Mouse (Mus musculus): Measurements from ENCODE around the gene Cit. TPM values are rescaled to one million over a fixed set of nuclear protein-coding genes. Genes with fewer than 3 reads are reported as not detected.

Cit gene
- total RNA-seq, 1 experiment from 2014 or later: 3.9 TPM

DNA sequence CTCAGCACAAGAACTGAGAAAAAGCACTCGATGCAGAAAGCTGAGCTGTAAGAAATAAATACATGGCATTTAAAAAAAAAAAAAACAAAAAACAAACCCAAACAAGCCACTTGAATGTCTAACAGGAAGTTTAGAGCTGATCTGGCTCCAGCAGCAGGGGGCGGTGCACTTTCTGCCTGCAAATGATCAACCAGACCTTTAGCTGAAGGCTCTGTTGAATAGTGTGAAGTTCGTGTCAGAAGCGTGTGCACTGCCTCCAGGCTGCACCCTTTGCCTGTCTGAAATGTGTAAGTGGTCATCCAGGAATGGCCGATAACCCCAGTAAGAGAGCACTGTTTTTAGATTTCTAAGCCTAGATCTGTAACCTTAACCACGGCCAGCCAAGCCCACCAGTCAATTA, 173.7 kb downstream of the Cit start:
- ATAC-seq (replicated peaks; ENCODE audit: insufficient number of reproducible peaks, low FRiP score, low TSS enrichment, poor library complexity, severe bottlenecking): no peak

DNA sequence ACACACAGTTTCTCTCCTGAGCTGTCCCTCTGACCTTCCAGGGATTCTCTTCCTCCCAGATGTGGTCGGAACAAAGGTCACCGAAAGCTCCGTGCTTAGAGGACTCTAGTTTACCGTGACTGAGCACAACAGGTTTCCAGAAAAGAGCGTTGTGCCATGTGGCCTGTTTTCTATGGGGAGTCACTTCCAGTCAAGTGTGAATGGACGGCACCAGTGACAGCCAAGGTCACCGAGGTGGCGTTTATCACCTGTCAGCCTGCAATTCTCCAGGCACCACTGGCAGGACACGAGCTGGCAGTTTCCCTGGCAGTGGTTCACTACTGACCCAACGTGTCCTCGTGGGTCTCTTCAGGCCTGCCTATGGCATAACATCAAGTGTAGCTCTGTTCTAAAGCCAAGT, 174.3 kb downstream of the Cit start:
- no peak for ATAC-seq (replicated peaks; ENCODE audit: insufficient number of reproducible peaks, low FRiP score, low TSS enrichment, poor library complexity, severe bottlenecking)

DNA sequence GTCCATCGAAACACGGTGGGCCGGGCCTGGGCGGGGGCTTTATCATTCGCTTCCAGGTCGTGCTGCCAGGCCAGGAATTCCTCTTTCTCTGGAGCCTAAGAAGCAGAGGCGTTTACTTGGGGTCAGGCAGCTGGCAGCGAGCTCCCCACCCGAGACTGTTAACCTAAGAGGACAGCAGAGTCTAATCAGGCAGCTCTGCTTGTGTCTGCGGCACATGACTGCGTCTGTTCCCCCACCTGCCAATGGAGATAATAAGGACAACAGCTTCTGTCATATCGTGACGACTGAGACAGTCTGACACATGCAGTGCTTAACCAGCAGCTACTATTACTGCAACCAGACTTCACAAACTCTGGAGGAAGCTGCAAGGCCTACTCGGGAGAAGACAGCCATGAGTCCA, 176.5 kb downstream of the Cit start:
- ATAC-seq (replicated peaks; ENCODE audit: insufficient number of reproducible peaks, low FRiP score, low TSS enrichment, poor library complexity, severe bottlenecking): no peak

DNA sequence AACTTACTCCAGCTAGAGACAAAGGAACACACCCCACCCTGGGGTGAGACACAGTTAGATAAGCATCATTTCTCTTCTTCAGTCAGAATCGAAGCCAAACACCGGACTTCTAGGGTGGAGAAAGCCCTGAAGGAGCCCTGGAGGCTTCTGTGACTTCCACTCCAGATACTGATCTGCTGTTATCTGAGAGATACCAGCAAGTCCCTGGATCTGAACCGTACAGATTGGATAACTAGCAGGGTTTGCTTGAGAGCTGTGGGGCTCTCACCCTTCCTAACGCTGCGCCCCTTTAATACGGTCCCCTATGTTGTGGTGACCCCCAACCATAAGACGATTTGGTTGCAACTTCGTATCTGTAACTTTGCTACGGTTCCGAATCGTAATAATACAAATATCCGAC, 177.1 kb downstream of the Cit start:
- ATAC-seq (replicated peaks; ENCODE audit: insufficient number of reproducible peaks, low FRiP score, low TSS enrichment, poor library complexity, severe bottlenecking): no peak

DNA sequence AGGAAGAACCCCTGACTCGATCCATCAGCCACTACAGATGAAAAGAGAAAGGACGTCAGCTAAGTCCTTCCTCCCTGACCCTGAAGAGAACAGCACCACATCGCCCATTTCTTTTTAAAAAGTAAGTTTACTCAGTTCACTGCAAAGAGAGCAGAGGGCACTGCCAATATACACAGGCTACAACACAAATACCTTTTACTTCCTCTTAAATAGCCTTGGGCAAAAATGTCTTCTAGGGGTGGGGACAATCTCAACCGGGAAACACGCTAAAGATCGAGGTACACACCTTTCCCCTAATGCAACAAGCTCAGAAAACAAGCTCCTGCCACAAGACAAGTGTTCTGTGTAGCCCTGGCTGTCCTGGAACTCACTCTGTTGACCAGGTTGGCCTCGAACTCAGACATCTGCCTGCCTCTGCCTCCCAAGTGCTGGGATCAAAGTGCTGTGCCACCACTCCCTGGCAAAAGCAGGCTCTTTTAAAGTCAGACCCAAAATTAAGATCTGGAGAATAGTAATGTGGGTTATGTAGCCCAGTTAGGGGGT, 177.7 kb downstream of the Cit start:
- ATAC-seq (replicated peaks; ENCODE audit: insufficient number of reproducible peaks, low FRiP score, low TSS enrichment, poor library complexity, severe bottlenecking): no peak

DNA sequence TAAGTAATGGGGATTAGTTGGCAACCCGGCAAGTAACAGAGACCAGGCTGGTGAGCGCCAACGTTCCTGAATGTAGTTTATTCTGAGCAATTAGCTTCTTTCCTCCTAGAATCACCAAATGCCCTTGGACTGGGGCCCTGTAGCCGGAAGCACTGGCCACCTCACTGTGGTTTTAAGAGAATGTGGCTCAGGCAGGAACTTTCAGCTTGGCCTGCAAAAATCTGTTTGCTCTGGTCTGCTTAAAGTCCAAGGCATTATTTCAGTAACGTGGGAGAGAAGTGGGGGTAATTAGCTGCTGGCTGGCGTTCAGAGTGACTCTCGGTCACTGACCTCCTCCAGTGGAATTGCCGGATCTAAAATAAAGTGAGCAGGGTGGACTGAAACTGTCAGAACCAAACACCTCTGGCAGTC, 178.2 kb downstream of the Cit start:
- ATAC-seq (replicated peaks; ENCODE audit: insufficient number of reproducible peaks, low FRiP score, low TSS enrichment, poor library complexity, severe bottlenecking): no peak

DNA sequence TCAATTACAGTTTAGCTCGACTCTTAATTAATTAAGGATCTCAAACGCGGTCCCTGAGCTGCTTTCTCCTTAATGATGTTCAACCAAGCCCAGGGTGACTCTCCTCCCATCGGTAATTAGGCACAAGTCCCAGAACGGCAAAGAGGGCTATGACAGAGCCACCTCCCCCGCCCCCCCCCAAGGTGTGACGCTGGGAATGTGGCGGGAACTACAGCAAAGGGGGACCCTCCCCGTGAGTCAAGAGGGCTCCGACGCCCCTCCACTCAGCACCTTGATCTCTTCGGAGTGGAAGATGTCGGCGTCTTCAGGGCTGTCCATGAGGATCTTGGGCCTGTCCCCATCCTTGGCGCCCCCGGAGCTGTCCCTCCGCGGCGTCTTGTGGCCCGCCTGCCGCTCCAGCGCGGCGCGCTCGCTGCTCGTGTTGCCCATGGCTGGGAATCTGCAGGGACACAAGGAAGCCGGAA, 178.8 kb downstream of the Cit start:
- no peak for ATAC-seq (replicated peaks; ENCODE audit: insufficient number of reproducible peaks, low FRiP score, low TSS enrichment, poor library complexity, severe bottlenecking)

DNA sequence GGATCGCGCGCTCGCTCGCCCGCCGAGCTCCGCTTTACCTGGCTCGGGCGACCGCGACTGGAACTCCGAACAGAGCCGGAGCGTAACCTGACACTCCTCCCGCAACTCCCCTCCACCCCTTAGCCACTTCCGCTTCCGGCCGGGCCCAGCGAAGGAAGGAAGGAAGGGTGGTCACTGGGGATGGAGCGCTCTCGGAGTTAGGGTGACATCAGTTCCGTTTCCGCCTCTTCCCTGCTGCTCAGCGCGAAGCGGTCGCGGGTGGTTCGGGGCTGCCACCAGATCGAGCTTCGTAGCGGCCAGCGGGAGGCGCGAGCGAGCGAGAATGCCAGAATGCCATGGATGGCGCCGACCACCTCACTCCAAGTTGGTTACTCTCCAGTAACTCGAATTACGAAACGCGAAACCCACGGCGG, 179.3 kb downstream of the Cit start, which contains the start of gene Prkab1:
Gene Prkab1 (minus strand): TSS at position 182 of the 413 bp plus-strand sequence.
- ATAC-seq (replicated peaks; ENCODE audit: insufficient number of reproducible peaks, low FRiP score, low TSS enrichment, poor library complexity, severe bottlenecking): peak; percentile 97

DNA sequence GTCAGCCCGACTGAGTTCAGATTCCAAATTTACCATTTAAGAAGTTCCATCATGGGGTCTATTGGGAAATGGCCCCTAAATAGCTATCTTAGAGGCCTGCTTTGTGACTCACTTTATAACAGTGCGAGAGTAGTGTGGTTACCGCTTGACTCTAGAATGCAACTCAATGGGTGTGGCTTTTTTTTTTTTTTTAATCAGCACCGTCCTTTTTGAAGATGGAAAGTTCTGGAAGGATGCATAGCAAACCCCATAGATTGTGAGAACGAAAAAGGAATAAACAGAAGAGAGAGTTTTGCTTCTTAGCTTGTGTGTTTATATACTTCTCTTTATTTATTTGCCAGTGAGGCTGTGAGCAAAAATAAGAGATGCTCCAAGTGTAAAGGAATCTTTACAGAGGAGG, 181.0 kb downstream of the Cit start:
- no peak for ATAC-seq (replicated peaks; ENCODE audit: insufficient number of reproducible peaks, low FRiP score, low TSS enrichment, poor library complexity, severe bottlenecking)

DNA sequence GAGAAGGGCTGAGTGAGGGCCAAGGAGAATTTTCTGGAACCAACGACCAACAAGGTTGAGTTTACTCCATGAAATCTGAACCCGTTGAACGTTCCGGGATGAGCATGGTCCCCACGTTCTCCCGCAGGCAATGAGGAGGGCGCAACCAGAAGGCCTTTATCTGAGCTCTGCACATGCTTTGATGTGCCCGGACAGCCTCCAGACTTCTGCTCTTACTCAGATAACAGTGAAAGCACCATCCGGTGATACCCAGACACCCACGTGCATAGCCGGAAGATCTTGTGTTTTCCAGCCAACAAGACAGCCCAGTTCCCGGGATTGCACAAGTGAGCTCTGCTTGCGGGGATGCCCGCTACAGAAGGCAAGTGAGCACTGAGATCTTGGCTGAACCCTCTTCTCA, 181.5 kb downstream of the Cit start:
- ATAC-seq (replicated peaks; ENCODE audit: insufficient number of reproducible peaks, low FRiP score, low TSS enrichment, poor library complexity, severe bottlenecking): no peak

DNA sequence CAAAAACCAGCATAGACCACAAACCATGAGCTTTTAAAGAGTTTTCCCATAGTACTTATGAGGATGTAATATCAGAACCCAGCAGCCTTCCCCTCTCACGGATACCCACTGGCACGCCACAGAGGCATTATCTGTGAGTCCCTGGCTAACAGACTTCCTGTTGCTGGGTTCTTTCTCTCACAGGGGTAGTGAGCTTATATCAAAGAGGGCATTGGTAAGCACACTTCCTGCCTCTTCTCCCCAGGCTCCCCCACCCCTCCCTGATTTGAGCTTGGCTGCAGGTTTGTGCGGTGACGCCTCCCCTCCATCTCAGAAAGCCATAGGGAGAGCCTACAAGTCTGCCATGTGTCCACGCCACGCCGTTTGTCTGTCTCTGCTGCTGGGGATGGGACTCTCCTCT, 184.0 kb downstream of the Cit start:
- no peak for ATAC-seq (replicated peaks; ENCODE audit: insufficient number of reproducible peaks, low FRiP score, low TSS enrichment, poor library complexity, severe bottlenecking)

DNA sequence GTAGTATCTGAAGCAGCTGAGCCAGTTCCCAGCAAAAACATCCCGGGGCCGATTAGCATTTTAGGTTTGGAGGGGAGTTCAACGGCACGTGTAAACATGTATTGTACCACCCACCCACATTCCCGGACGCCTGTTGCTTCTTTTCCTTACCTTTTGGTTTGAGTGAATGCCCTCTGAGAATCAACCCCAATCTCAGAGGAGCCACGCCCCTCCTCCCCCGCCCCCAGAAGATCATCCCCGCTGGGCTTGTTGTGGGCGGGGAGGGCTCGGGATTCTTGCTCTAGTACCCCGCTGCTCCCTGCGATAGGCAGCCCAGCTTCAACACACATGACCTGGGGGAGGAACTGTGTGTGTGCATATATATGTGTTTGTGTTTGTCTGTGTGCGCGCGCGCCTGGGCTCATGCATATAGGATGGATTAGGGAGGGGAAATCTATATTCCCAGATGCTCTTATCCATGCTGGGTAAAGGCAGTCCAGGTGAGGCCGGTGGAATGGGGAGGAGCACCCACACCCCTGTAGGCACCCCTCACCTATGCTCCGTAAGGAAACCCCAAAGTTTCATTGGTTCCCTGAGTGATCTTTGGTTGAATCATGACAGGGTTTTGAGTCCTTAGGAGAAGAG, 185.6 kb downstream of the Cit start:
- no peak for ATAC-seq (replicated peaks; ENCODE audit: insufficient number of reproducible peaks, low FRiP score, low TSS enrichment, poor library complexity, severe bottlenecking)

DNA sequence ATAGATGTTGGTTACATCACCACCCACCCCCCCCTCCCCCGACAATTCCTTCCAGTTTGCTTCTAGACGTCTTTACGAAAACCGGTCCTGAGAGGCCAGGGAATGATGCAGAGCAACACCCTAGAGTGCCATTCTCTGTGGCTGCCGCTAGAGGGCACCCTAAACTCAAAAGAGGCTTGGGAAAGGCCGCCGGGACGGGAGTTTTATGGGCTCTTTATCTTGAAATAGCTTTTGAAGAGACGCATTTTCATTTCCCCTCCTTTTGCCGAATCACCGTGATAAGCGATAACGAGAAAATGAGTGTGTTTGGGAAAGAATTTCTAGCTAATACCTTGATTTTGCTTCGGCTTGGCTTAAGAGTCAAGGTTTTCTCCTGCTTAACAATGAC, 186.1 kb downstream of the Cit start:
- no peak for ATAC-seq (replicated peaks; ENCODE audit: insufficient number of reproducible peaks, low FRiP score, low TSS enrichment, poor library complexity, severe bottlenecking)

DNA sequence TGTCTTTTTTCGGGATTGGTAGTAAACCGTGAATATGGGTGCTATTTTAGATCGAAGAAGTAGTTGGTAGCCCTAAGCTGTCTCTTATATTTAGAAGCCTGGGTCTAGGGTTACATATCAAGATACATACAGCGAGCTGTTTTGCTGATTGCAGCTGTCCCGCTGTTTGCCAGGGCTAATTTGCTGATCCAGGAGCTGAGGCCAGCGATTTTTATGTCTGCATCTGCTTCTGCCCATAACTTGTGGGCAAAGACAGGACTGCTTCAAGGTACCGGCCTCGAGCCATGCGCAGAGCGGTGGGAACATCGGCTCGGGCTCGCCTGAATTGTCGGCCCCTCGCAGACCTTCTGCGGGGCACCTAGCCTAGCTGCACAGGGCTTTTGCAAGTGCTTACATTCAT, 191.4 kb downstream of the Cit start:
- ATAC-seq (replicated peaks; ENCODE audit: insufficient number of reproducible peaks, low FRiP score, low TSS enrichment, poor library complexity, severe bottlenecking): no peak

DNA sequence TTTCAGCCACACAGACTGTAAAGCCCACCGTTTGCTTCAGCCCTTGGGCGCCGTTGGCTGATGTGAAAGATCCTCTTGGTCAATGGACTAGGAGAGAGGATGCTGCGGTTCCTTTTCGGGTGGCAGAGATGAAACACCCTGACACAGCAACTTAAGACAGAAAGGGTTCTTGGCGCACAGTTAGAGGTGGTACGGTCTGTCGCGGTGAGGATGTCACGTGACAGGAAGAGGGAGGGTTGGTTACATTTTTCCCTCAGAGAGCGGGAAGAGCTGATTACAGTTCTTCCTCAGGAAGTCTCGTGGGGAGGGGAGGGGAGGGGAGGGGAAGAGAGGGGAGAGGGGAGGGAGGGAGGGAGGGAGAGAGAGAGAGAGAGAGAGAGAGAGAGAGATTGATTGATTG, 192.7 kb downstream of the Cit start:
- ATAC-seq (replicated peaks; ENCODE audit: insufficient number of reproducible peaks, low FRiP score, low TSS enrichment, poor library complexity, severe bottlenecking): no peak

DNA sequence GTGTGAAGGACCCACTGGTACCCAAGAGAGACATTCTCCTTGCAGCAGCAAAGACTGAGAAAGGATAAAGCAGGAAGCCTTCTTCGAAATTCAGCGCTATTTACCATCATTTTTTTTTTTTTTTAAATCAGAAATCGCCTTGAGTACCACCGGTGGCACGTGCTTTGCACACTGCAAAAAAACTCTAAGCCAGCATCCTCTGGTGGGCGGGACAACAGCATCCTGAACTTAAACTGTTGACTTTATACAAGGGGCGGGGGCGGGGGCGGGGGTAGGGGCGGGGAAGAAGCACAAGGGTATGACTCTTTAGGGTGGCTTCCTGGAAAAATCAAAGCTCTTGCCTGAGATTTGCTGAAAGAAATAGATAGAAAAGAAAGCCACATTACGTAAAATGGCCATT, 194.6 kb downstream of the Cit start:
- ATAC-seq (replicated peaks; ENCODE audit: insufficient number of reproducible peaks, low FRiP score, low TSS enrichment, poor library complexity, severe bottlenecking): no peak

DNA sequence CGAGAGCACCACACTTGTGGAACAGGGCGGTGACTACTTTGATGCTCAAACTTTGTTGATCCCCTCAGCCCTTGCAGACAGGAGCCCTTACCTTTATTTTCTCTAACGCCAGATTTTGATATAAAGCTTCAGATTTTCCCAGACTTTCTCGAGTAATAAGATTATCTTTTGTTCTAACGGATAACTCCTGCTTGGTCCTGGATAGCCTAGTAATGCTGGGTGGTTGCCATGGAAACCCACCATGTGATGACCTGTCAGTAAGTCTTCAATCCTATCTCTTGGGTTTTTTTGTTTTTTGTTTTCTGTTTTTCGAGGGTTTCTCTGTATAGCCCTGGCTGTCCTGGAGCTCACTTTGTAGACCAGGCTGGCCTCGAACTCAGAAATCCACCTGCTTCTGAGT, 197.2 kb downstream of the Cit start:
- ATAC-seq (replicated peaks; ENCODE audit: insufficient number of reproducible peaks, low FRiP score, low TSS enrichment, poor library complexity, severe bottlenecking): no peak

DNA sequence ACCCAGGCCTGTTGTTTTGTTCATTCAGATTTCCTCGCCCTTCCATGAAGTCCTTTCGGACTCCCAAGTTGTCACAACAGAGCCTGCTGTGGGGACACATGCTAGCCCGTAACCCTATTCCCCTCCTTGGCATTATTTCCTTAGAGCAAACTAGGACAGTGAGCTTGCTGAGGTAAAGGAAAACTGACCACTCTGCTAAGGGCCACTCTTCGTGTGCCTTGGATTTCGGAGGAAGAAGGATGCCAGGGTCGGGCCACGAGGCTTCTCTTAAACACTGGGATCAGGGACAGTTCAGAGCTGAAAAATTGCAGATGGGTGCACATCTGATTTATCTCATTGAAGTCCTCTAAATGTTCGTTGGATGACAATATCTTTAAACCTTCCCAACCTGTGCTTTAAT, 200.5 kb downstream of the Cit start:
- no peak for ATAC-seq (replicated peaks; ENCODE audit: insufficient number of reproducible peaks, low FRiP score, low TSS enrichment, poor library complexity, severe bottlenecking)

DNA sequence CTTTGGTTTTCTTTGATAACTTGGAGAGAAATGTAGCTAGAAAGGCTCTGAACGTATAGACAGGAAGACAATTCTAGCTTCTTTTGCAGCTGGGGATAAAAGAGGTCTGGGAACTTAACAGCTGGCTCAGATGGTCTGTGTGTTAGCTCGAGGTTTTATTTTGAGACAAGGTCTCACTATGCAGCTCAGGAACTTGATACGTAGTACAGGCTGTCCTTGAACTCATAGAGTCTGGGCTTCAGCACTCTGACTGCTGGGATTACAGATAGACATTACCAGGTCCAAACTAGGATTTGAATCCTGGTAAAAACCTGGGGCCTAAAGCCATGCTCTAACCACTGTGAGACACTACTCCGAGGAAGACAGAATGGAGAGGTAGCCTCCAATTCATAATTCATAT, 201.2 kb downstream of the Cit start:
- no peak for ATAC-seq (replicated peaks; ENCODE audit: insufficient number of reproducible peaks, low FRiP score, low TSS enrichment, poor library complexity, severe bottlenecking)

DNA sequence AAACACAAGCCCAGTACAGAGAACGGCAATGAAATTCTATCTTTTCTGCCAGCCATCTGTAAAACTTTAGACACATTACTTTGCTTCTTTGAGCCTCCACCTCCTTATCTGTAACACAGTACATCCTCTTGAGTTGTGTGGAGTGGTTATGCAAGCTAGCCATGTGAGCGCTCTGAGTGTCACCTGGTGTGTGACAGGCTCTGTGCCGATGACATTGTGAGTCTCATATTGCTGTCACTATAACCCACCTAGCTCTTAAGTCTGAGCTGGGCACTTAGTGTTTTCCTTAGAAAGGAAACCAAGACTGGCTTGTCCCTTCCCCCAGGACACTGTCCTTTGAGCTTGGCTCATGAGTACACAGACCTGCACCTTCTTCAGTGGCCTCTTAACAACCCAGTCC, 203.2 kb downstream of the Cit start:
- ATAC-seq (replicated peaks; ENCODE audit: insufficient number of reproducible peaks, low FRiP score, low TSS enrichment, poor library complexity, severe bottlenecking): no peak

DNA sequence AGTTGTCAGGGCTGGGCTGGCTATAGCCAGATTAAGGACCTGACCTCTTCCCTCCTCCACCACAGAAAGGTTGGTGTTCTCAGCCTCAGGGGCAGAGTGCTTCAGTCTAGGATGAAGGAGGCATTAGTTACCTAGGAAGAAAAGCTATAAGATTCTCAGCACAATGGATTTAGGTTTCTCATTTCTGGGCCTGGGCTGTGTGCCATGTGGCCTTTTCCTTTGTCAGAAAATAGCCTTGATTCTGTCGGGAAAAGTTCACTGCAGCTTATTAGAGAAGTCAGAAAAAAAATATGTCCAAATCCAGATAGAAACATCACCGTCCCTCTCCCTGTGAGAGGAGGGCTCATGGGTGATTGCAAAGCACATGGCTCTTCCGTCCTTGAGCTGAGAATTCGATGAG, 204.7 kb downstream of the Cit start:
- ATAC-seq (replicated peaks; ENCODE audit: insufficient number of reproducible peaks, low FRiP score, low TSS enrichment, poor library complexity, severe bottlenecking): no peak

All from monocyte, adult 5-6 weeks (primary cell).